Mouse (Mus musculus) gastrocnemius, postnatal 10 days (tissue): ENCODE measurements around the gene Clec2g. TPM values are rescaled to one million over a fixed set of nuclear protein-coding genes. Genes with fewer than 3 reads are reported as not detected.
"Not testable (repeated sequence)": the region's sequence is repeated elsewhere in the genome, so short reads cannot be mapped to it uniquely, and the experiment has no call there.

ENCODE experiments used
- DNase-seq: peaks from one replicate; pipeline ENCODE4 v3.0.0; 2021; ENCODE audit warnings: mixed read lengths
- total RNA-seq, 2 experiments: library from RNA; stranded (reverse); gene quantifications; 2 replicates each; pipeline ENCODE4 v1.2.3; 2021

Clec2g gene
- total RNA-seq, 2 experiments from 2014 or later, result 2.2 to 3.1 TPM

DNA sequence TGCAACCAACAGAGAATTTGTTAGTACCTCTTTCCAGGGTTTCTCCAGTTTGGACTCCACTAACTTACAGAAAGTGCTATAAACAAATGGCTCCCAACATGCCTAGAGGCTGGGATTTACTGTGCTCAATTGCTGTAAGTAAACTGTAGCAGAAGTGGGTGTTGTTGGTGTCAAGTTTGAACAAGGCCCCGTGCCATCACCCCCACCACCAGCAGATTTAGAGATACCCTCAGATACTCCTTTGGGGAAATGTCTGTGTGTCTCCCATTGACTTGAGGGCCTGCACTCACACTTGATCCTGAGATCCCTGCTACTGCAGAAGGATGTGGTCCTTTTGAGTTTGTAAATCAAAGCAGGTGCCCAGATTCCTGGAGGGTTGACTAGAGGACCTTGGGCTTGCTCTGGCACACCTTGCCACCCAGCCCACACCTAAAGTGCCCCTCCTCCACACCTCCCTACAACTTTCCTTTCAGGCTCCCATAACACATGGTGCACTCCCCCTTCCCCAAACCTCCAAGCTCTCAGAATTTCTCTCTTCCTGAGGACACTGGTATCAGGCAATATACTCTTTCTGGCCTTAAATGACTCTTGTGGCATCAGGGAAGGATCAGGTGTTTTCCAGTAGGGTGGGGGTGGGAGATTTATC is 37.3 kb downstream of the Clec2g start:
- no peak for DNase-seq

DNA sequence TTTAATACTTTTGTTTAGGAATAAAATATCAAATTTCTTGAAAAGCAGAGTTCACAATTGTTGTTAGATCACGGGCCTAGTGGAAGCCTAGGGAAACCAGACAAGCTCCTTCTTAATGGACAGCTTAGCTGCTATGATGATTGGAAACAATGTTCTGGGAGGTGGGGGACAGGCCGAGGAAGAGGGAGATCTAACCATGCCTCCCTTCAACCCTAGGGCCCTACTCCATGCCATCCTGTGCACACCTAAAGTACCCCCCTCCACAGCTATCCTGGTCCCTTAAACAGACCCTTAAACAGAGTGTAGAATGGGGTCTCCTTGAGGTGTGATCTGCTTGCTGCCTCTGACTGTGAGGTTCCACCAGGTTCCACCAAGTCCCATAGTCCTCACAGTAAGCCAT is 38.0 kb downstream of the Clec2g start:
- no peak for DNase-seq

- no peak for DNase-seq
These were observed 38.7 kb downstream of the Clec2g start for GRCm38 (mm10) chr6:128972687-128973438.

DNA sequence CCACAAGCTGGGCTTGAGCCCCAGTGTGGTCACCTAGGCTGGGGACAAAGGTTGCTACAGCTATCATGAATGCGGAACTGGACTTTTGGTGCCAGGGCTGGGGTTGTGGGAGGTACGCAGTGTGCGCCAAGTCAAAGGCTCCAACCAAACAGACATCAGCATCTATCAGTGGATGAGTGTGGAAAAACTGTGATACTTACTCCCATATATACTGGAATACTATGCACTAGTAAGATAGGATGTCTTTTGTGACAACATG is 39.2 kb downstream of the Clec2g start:
- DNase-seq, result no peak

DNA sequence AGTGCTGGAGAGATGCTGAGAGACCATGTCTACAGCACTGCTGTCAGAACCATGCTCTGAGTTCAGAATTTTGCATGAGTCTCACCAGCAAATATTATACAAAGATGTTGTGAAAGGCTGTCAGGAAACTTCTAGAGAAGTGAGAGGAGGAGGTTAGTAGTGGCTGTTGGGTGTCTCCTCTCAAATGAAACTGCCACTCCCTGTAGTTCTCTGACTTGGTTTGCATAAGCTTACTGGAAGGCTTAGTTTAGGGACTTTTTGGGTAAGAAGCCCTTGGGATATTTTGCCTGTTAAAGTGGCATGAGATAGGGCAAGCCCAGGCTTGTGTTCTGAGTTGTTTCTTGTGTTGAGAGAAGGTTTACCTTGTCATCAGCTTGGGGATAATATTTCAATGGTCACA is 40.7 kb downstream of the Clec2g start:
- DNase-seq, result not testable (repeated sequence)

GRCm38 (mm10) chr6:128976194-128976593 is 42.0 kb downstream of the Clec2g start:
- DNase-seq, result no peak

- not testable (repeated sequence) for DNase-seq
These were observed 47.9 kb downstream of the Clec2g start for GRCm38 (mm10) chr6:128981951-128982541.

DNA sequence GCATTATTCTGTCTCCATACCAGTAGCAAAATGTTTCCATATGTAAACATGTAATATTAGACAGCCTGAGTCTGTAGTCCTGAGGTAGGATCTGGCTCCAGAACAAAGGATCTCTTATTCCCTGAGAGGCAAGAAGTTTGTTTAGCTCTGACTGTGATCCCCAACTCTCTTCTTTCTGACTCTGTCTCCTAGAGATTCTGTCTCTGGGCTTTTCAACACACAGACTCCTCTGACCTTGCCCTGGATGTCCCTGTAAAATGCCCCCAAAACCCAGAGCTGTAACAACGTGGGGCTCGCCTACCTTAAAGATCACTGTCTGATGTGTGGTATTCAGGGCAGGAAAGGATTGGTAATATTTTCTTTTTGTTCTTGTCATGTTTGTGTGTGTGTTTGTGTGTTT is 58.2 kb downstream of the Clec2g start:
- DNase-seq, result no peak

- DNase-seq, result no peak
These were observed 58.6 kb downstream of the Clec2g start for GRCm38 (mm10) chr6:128992753-128993152.

DNA sequence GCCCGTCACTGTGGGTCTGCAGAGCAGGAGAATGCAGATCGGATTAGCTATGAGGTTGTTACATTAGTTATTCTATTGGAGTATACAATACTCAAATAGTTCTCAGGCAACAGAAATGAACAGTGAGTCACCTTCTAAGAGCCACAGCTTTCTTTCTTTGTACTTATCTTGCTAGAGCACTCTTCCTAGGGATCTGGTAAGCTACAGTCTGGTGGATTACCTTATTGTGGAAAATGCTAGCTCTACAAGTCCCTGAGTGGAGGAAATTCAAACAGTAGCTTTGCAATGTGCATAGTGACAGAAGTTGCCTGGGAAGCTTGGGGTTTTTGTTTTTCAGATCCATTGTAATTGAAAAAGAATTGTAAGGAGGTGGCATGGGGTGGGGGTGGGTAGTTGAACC is 59.0 kb downstream of the Clec2g start:
- DNase-seq, result no peak

- DNase-seq, result no peak
These were observed 60.2 kb downstream of the Clec2g start for GRCm38 (mm10) chr6:128994336-128994735.

DNA sequence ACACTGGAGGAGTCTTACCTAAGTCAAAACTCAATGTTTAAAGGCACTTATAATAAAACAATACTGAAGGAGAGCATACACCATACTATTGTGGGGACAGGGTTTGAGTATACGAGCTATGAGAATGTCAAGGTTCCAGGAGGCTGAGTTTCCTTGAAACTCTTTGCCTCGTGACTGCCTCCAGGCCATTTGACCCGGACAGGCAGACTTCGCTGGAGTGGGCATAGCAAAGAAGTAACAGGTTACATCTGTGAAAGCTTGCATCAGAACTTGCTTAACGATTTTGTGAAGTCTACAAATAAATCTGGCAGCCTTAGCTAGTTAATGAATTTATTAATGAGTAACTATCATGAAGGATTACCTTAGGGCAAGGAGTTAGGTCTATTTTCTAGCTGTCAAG is 60.6 kb downstream of the Clec2g start:
- no peak for DNase-seq

DNA sequence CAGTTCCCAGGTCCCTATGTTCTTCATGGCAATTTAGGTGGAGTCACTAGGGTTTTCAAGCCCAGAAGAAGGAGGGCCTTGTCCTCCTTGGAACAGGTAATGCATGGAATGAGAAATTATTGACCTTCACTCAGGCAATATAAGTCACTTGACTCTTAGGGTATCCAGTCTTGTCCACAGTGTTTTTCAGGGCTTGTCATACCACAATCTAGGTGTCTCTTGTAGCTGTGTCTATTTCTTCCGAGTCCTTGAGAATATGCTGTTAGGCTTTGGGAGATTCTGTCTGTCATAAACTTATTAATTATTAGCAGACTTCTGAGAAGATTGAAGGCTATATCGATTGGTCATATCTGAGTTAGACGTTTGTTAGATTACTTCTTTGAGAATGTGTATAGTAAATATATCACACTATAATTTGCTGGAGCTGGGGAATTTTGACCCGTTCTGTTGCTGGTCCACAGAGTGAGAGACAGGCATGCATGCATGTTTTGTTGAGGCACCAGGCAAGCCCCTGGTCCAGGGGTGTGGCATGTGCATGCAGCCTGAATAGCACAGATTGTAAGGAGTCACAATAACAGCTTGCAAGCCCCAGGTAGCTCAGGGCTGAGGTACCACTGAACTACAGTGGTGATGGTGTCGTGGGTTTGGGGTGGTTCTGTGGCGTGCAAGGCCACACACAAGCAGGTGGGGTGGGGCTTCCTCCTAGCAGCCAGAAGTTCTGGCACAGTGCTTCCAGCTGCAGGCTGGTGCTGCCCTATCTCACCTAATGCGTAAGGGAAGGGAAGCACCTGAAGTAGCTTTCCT is 61.3 kb downstream of the Clec2g start:
- no peak for DNase-seq

DNA sequence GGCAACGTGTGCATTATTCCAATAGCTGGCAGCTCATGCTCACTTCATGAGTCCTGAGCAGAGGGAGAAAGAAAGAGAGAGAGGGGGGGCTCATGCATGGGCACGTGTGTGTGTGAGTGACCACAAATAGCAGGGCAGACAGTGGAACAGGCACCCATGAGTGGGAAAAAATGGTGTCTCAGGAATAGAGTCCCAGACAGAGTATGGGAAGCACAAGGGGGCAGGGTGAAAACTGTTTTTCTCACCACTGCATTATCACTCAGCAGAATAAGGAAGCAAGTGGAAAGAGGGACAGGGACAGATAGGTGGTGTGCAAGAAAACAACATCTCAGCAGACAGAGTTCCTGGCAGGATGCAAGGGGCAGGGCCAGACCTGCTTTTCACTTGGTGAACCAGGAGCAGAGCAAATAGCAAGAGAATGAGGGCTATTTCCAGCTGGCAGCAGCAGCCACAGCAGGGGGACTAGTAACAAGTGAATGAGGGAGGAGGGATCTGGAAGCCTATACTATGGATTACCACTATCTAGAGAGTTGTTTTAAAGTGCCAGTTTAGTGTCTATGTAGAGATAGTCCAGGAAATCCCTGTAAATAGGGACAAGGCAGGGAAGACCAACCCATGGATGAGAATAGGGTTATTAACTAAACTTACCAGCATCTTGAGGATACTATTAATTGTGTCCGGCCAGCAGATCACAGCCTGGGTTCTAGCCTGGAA is 62.0 kb downstream of the Clec2g start:
- no peak for DNase-seq

- no peak for DNase-seq
These were observed 62.7 kb downstream of the Clec2g start for GRCm38 (mm10) chr6:128996768-128997442.

- DNase-seq, result no peak
These were observed 67.2 kb downstream of the Clec2g start for GRCm38 (mm10) chr6:129001392-129001791.

DNA sequence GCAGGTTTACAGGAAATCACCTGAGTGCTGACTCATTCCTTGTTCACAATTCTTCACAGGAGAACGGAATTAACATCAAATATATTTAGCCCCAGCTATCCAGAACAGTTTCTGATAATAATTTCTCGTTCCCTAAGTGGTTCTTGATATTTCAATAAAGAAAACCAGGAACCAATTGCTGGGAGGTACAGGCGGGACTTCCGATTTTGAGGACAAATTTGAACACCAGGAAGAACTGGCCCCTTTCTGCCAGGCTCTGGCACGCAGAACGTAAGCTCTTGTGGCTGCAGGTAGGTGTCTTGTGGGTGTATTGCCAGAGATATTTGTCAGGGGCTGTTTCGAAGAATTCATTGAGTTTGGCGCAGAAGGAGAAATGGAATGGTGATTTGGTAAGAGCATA is 74.4 kb downstream of the Clec2g start:
- no peak for DNase-seq

GRCm38 (mm10) chr6:129009846-129010504 is 75.8 kb downstream of the Clec2g start:
- DNase-seq, result not testable (repeated sequence)

GRCm38 (mm10) chr6:129010505-129010873 is 76.3 kb downstream of the Clec2g start:
- no peak for DNase-seq

GRCm38 (mm10) chr6:129012012-129012411 is 77.8 kb downstream of the Clec2g start:
- not testable (repeated sequence) for DNase-seq

- DNase-seq, result no peak
These were observed 78.8 kb downstream of the Clec2g start for GRCm38 (mm10) chr6:129012966-129013365.
